Comparison of ENCODE assay signal across 15 mouse cellular contexts in genomic region chr8:60763959-60764358, GRCm38 (mm10).
"Had no signal": no experiment of that assay in that cellular context is flagged by ENCODE, and none has a peak within 500 bp of the region (broad histone marks: within the 10 kb centered on the region; RNA-seq: fewer than 3 reads in every experiment).

No protein-coding gene starts in this region.

- H3K4me2 ChIP-seq: lung, embryonic 14.5 days; midbrain, embryonic 11.5 days; midbrain, embryonic 13.5 days; midbrain, embryonic 15.5 days; neural tube, embryonic 13.5 days had no signal

- DNase-seq: lung, adult 18-20 months; lung, embryonic 14.5 days; lung, postnatal 14 days; lung, postnatal 36 days; right cerebral cortex, postnatal 25 days; right cerebral cortex, postnatal 4 days; spleen, adult 18-20 months; thymus, adult 18-20 months; thymus, postnatal 14 days; thymus, postnatal 36 days had no signal

- H3K27me3 ChIP-seq: megakaryocyte, embryonic 14.5 days; midbrain, embryonic 13.5 days; midbrain, embryonic 15.5 days; neural tube, embryonic 13.5 days had no signal

- H3K36me3 ChIP-seq: midbrain, embryonic 13.5 days; midbrain, embryonic 15.5 days; neural tube, embryonic 13.5 days had no signal

- H3K4me3 ChIP-seq: megakaryocyte, embryonic 14.5 days; midbrain, embryonic 13.5 days; midbrain, embryonic 15.5 days; neural tube, embryonic 13.5 days had no signal

- ATAC-seq: midbrain, embryonic 13.5 days; midbrain, embryonic 15.5 days had no signal
